Mouse (Mus musculus) lung, embryonic 14.5 days (tissue): ENCODE measurements at regions not wholly inside any gene's neighbourhood (a gene's known extent, or its start where the extent isn't known, plus 50 kb on each side); places are given as distances from the start of the nearest gene placed in this dataset.

Source experiments
- ATAC-seq: fragments of 200-750 bp; cut with Nextera tagmentation; 2 replicates; pipeline ENCODE4 v1.8.0; 2017; ENCODE audit warnings: mild to moderate bottlenecking, moderate TSS enrichment, moderate library complexity; ENCODE audit not compliant: insufficient read depth
- DNase-seq: peaks from one replicate; pipeline ENCODE4 v3.0.0-alpha.2; 2015
- H3K27ac ChIP-seq: fragments of 300-500 bp; sonication (generic); 2 replicates; pipeline ENCODE4 v1.5.1; 2014; ENCODE audit warnings: low read depth, mild to moderate bottlenecking, moderate library complexity
- H3K27me3 ChIP-seq: fragments of 300-500 bp; sonication (generic); 2 replicates; pipeline ENCODE4 v1.6.1; 2014; ENCODE audit warnings: low read length, control low read depth; ENCODE audit not compliant: insufficient read depth
- H3K36me3 ChIP-seq: fragments of 300-500 bp; sonication (generic); 2 replicates; pipeline ENCODE4 v1.6.1; 2014; ENCODE audit warnings: control low read depth; ENCODE audit not compliant: insufficient read depth
- H3K4me1 ChIP-seq: fragments of 300-500 bp; sonication (generic); 2 replicates; pipeline ENCODE4 v1.6.1; 2014; ENCODE audit warnings: antibody characterized with exemption, control low read depth; ENCODE audit not compliant: insufficient read depth
- H3K4me2 ChIP-seq: fragments of 300-500 bp; sonication (generic); 2 replicates; pipeline ENCODE4 v1.6.1; 2014; ENCODE audit warnings: mild to moderate bottlenecking
- H3K4me3 ChIP-seq: fragments of 300-500 bp; sonication (generic); 2 replicates; pipeline ENCODE4 v1.5.1; 2014; ENCODE audit warnings: low read depth, low read length
- H3K9ac ChIP-seq: fragments of 300-500 bp; sonication (generic); 2 replicates; pipeline ENCODE4 v1.6.1; 2014
- H3K9me3 ChIP-seq: fragments of 300-500 bp; sonication (generic); 2 replicates; pipeline ENCODE4 v1.6.1; 2016; ENCODE audit warnings: low read depth, low read length, control low read depth
- CTCF ChIP-seq: IDR thresholded peaks from 2 replicates; pipeline ENCODE4 v1.5.1; 2016; ENCODE audit warnings: antibody characterized with exemption, low read depth
- WGBS: fragments of 180-500 bp; shearing (Covaris S2); extraction: QIAGEN DNeasy Blood & Tissue Kit; methylation state at CpG from one replicate; pipeline ENCODE4 v1.1.7; 2014; 5-methylcytosine and 5-hydroxymethylcytosine counted together

DNA sequence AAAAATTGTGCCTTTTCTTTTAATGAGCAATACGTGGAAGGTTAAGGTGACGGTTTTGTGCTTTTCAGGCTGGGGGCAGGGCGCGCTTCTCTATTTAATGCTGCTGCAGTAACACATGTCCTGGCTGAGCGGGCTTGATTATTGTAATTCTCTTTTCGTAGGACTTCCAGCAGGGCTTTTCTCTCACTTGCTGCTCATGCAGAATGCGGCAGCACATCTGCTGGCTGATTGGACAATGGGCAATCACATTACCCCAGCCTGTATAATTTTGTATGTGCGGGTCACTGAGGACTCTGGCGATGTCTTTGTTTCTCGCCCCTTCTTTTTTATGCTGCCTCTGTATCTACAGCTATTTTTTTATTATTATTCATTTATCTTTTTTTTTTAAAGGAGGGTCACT lies 91.4 kb upstream of the Fam92a start:
- WGBS = 86% methylated on average over 10 of the region's 10 CpGs
- DNase-seq (no peak), ATAC-seq (no peak)
- no peaks in the 10 kb centered on the region for H3K36me3 ChIP-seq
- no peak overlapping the region for H3K4me3 ChIP-seq
- no peaks in the 10 kb centered on the region for H3K9me3 ChIP-seq
- H3K4me2 ChIP-seq = no peak overlapping the region
- no peak overlapping the region for H3K27ac ChIP-seq
- no peaks in the 10 kb centered on the region for H3K27me3 ChIP-seq
- no peak overlapping the region for H3K9ac ChIP-seq
- H3K4me1 ChIP-seq = no peaks in the 10 kb centered on the region
- no peak for TF ChIP-seq CTCF

GRCm38 (mm10) chr4:12247994-12248393 lies 76.2 kb upstream of the Fam92a start:
- H3K4me1 ChIP-seq = no peaks in the 10 kb centered on the region
- no peak overlapping the region for H3K4me2 ChIP-seq
- no peaks in the 10 kb centered on the region for H3K36me3 ChIP-seq
- no peak for DNase-seq
- no peak overlapping the region for H3K9ac ChIP-seq
- H3K27me3 ChIP-seq = no peaks in the 10 kb centered on the region
- no peak overlapping the region for H3K27ac ChIP-seq
- no peak for ATAC-seq
- TF ChIP-seq CTCF = no peak
- H3K4me3 ChIP-seq = no peak overlapping the region
- H3K9me3 ChIP-seq = no peaks in the 10 kb centered on the region

GRCm38 (mm10) chr4:12246595-12246994 lies 74.8 kb upstream of the Fam92a start:
- no peak for ATAC-seq
- Histone ChIP-seq H3K9ac (no peak overlapping the region), H3K4me1 (no peaks in the 10 kb centered on the region), H3K4me2 (no peak overlapping the region), H3K27me3 (no peaks in the 10 kb centered on the region), H3K9me3 (no peaks in the 10 kb centered on the region), H3K27ac (no peak overlapping the region), H3K4me3 (no peak overlapping the region), H3K36me3 (no peaks in the 10 kb centered on the region)
- no peak for TF ChIP-seq CTCF
- no peak for DNase-seq
- 60% methylated on average over 4 of the region's 4 CpGs for WGBS

GRCm38 (mm10) chr4:12240941-12241571 lies 69.2 kb upstream of the Fam92a start:
- peak overlapping the region; percentile 6; the same call in 1 of the 2 replicates for H3K4me3 ChIP-seq
- ATAC-seq = no peak; the same call in 1 of the 2 replicates

DNA sequence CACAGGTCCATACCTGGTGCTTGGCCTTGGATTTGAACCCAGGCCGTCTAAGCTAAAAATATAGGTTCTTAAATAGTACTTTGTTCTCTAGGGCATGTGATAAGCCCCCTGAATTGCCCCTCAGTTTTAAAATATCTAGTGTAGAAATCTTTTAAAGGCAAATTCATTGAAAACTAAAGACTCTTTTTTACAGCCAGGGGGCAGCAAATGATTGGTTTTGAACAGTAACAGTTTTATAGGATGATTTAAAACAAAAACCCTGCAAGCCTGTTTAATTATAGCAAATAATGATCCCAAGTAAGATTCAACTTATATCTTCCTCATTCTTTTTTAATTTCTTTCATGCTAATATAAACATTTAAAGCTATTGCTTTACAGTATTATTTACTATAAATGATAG lies 58.9 kb upstream of the Fam92a start:
- Histone ChIP-seq H3K4me2 (no peak overlapping the region), H3K27me3 (no peaks in the 10 kb centered on the region), H3K9ac (no peak overlapping the region), H3K4me3 (no peak overlapping the region), H3K27ac (no peak overlapping the region), H3K4me1 (no peaks in the 10 kb centered on the region), H3K9me3 (no peaks in the 10 kb centered on the region), H3K36me3 (no peaks in the 10 kb centered on the region)
- 57% methylated on average over 1 of the region's 1 CpGs for WGBS
- DNase-seq = peak; percentile 82
- TF ChIP-seq CTCF = peak; percentile 32; the same call in 1 of the 2 replicates
- no peak for ATAC-seq

More at GRCm38 (mm10) chr4:12240941-12241571, 69.2 kb upstream of the Fam92a start:
- peak; percentile 91 for TF ChIP-seq CTCF
- WGBS = 2% methylated on average over 12 of the region's 12 CpGs
- Histone ChIP-seq H3K36me3 (no peaks in the 10 kb centered on the region), H3K27me3 (no peaks in the 10 kb centered on the region), H3K27ac (no peak overlapping the region), H3K4me1 (no peaks in the 10 kb centered on the region), H3K9ac (no peak overlapping the region), H3K4me2 (peak overlapping the region; percentile 53), H3K9me3 (no peaks in the 10 kb centered on the region)
- DNase-seq = peak; percentile 90
